Mouse (Mus musculus) central nervous system, embryonic 14 days (tissue): ENCODE measurements around the gene 1110017D15Rik. TPM values are rescaled to one million over a fixed set of nuclear protein-coding genes. Genes with fewer than 3 reads are reported as not detected.

Experiments used
- polyA plus RNA-seq: library from polyadenylated mRNA; depleted of rRNA; stranded (reverse); fragments of >200 nt; gene quantifications from 2 replicates; pipeline ENCODE4 v1.2.3, GENCODE M21; 2012; rRNA removed

Gene 1110017D15Rik
- 8.3 and 11.9 TPM in 2 replicates for polyA plus RNA-seq

GRCm38 (mm10) chr4:41517233-41517632 is at the start of gene 1110017D15Rik:
Gene 1110017D15Rik, minus strand, starts transcription at chr4:41517333.

GRCm38 (mm10) chr4:41502986-41503412 is 14.1 kb downstream of the 1110017D15Rik start, which contains the start of gene AI464131:
Gene AI464131, minus strand, starts transcription at chr4:41503076.

GRCm38 (mm10) chr4:41464345-41465286 is 52.5 kb downstream of the 1110017D15Rik start, which contains the start of the genes Kif24 and Nudt2:
Gene Kif24, minus strand, starts transcription at chr4:41464887.
Gene Nudt2, plus strand, starts transcription at chr4:41465151.

Other genes starting within 250 kb of the 1110017D15Rik start
- 52.7 and 59.7 TPM in 2 replicates for gene Ubap2, start 242.2 kb downstream of the 1110017D15Rik start, polyA plus RNA-seq
- gene Dcaf12, start 202.4 kb downstream of the 1110017D15Rik start, polyA plus RNA-seq = 47.7 and 50.4 TPM in 2 replicates
- 52.9 and 56.0 TPM in 2 replicates for gene Ubap1, start 168.3 kb downstream of the 1110017D15Rik start, polyA plus RNA-seq
- 4.3 and 5.0 TPM in 2 replicates for gene Kif24, start 52.4 kb downstream of the 1110017D15Rik start, polyA plus RNA-seq
- gene Nudt2, start 52.2 kb downstream of the 1110017D15Rik start, polyA plus RNA-seq = 43.1 and 49.1 TPM in 2 replicates
- gene AI464131, start 14.3 kb downstream of the 1110017D15Rik start, polyA plus RNA-seq = 4.6 and 6.7 TPM in 2 replicates
- 75.4 and 86.6 TPM in 2 replicates for gene Fam219a, start 52.2 kb upstream of the 1110017D15Rik start, polyA plus RNA-seq
- 2.3 and 2.9 TPM in 2 replicates for gene Dnaic1, start 52.4 kb upstream of the 1110017D15Rik start, polyA plus RNA-seq
- gene Enho, start 123.0 kb upstream of the 1110017D15Rik start, polyA plus RNA-seq = 86.9 and 96.7 TPM in 2 replicates
- gene Cntfr, start 179.8 kb upstream of the 1110017D15Rik start, polyA plus RNA-seq = 63.3 and 84.9 TPM in 2 replicates
- 34.2 and 80.9 TPM in 2 replicates for gene Il11ra1, start 182.7 kb upstream of the 1110017D15Rik start, polyA plus RNA-seq
- gene Rpp25l, start 196.2 kb upstream of the 1110017D15Rik start, polyA plus RNA-seq = 56.4 and 56.9 TPM in 2 replicates
- 159 and 165 TPM in 2 replicates for gene Dctn3, start 205.8 kb upstream of the 1110017D15Rik start, polyA plus RNA-seq
- gene Arid3c, start 213.8 kb upstream of the 1110017D15Rik start, polyA plus RNA-seq = 0.44 and 0.69 TPM in 2 replicates
- 66.6 and 88.5 TPM in 2 replicates for gene Galt, start 237.9 kb upstream of the 1110017D15Rik start, polyA plus RNA-seq
- 55.0 and 62.8 TPM in 2 replicates for gene Sigmar1, start 238.8 kb upstream of the 1110017D15Rik start, polyA plus RNA-seq